Mouse (Mus musculus): ENCODE measurements around the gene Eln.

The Eln gene

GRCm38 (mm10) chr5:134746890-134747511 lies at the start of gene Eln:
Gene Eln, minus strand, starts transcription at chr5:134747323.
- DNase-seq: peak; percentile 72 to 85

- DNase-seq: no peak
Observed at GRCm38 (mm10) chr5:134790080-134790995, 43.2 kb upstream of the Eln start.

GRCm38 (mm10) chr5:134788237-134788636 lies 41.1 kb upstream of the Eln start:
- DNase-seq: peak; percentile 70 to 82

GRCm38 (mm10) chr5:134785691-134786371 lies 38.7 kb upstream of the Eln start:
- DNase-seq: peak in 1 of 2 experiments; percentile 40

GRCm38 (mm10) chr5:134783794-134784193 lies 36.7 kb upstream of the Eln start:
- DNase-seq: no peak

GRCm38 (mm10) chr5:134780963-134781362 lies 33.8 kb upstream of the Eln start:
- no peak for DNase-seq

GRCm38 (mm10) chr5:134780146-134780545 lies 33.0 kb upstream of the Eln start:
- no peak for DNase-seq

- DNase-seq: no peak
Observed at GRCm38 (mm10) chr5:134776551-134776950, 29.4 kb upstream of the Eln start.

- DNase-seq: peak; percentile 66 to 81
Observed at GRCm38 (mm10) chr5:134772522-134772921, 25.4 kb upstream of the Eln start.

- no peak for DNase-seq
Observed at GRCm38 (mm10) chr5:134771750-134772149, 24.6 kb upstream of the Eln start.

- peak; percentile 64 to 82 for DNase-seq
Observed at GRCm38 (mm10) chr5:134769181-134769580, 22.1 kb upstream of the Eln start.

- DNase-seq: no peak
Observed at GRCm38 (mm10) chr5:134765441-134765840, 18.3 kb upstream of the Eln start.

- no peak for DNase-seq
Observed at GRCm38 (mm10) chr5:134763326-134763725, 16.2 kb upstream of the Eln start.

GRCm38 (mm10) chr5:134761409-134762124 lies 14.4 kb upstream of the Eln start:
- peak; percentile 31 to 58 for DNase-seq

GRCm38 (mm10) chr5:134756031-134756430 lies 8.9 kb upstream of the Eln start:
- peak in 1 of 2 experiments; percentile 31 for DNase-seq

- DNase-seq: peak; percentile 52 to 87
Observed at GRCm38 (mm10) chr5:134754096-134754495, 7.0 kb upstream of the Eln start.

GRCm38 (mm10) chr5:134750469-134750868 lies 3.3 kb upstream of the Eln start:
- no peak for DNase-seq

GRCm38 (mm10) chr5:134747947-134748618 lies 960 bp upstream of the Eln start:
- DNase-seq: peak; percentile 78 to 82

- peak; percentile 92 to 98 for DNase-seq
Observed at GRCm38 (mm10) chr5:134747512-134747893, 380 bp upstream of the Eln start.

GRCm38 (mm10) chr5:134746201-134746600 lies 922 bp downstream of the Eln start:
- no peak for DNase-seq

- DNase-seq: no peak
Observed at GRCm38 (mm10) chr5:134745801-134746200, 1.3 kb downstream of the Eln start.

- no peak for DNase-seq
Observed at GRCm38 (mm10) chr5:134745000-134745399, 2.1 kb downstream of the Eln start.
